Mouse (Mus musculus): ENCODE data around the gene Sppl2a. TPM values are rescaled to one million over a fixed set of nuclear protein-coding genes. Genes with fewer than 3 reads are reported as not detected.

The Sppl2a gene
- 59.7 TPM for polyA plus RNA-seq (2017; shearing (Covaris generic))

DNA sequence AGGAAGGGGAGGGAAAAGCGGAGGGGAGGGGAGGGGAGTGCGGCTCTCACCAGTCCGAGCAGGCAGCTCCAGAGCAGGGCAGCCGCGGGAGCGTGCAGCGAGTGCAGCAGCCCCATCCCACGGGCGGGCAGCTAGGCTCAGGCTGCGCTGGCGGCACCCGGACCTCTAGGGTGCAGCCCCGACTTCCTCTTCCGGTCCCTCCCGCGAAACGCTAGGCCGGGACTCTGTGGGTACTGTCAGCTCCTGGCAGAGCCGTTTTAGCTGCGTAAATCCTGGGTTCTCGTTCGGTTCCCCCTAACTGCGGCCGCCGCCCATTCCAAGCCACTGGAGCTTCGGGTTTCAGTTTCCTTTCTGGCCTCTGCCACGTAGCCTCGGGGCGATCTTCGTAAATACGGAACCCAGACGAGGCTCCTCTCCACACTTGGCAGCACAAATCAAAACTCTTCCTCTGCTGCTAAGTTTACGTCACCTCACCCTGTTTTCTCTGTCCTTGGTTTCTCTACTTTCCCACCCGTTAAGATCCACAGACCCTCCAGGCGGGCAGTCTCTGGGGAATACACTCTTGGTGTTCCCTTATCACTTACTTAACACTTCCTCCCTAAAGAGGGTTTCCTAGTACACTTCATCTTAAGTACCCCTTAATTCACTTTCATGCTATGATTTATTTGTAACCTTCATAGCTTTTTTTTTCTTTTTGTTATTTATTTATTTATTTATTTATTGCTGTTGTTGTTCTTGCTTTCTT, at the start of gene Sppl2a:
Gene Sppl2a (minus strand): TSS at position 339 of the 745 bp plus-strand sequence.

DNA sequence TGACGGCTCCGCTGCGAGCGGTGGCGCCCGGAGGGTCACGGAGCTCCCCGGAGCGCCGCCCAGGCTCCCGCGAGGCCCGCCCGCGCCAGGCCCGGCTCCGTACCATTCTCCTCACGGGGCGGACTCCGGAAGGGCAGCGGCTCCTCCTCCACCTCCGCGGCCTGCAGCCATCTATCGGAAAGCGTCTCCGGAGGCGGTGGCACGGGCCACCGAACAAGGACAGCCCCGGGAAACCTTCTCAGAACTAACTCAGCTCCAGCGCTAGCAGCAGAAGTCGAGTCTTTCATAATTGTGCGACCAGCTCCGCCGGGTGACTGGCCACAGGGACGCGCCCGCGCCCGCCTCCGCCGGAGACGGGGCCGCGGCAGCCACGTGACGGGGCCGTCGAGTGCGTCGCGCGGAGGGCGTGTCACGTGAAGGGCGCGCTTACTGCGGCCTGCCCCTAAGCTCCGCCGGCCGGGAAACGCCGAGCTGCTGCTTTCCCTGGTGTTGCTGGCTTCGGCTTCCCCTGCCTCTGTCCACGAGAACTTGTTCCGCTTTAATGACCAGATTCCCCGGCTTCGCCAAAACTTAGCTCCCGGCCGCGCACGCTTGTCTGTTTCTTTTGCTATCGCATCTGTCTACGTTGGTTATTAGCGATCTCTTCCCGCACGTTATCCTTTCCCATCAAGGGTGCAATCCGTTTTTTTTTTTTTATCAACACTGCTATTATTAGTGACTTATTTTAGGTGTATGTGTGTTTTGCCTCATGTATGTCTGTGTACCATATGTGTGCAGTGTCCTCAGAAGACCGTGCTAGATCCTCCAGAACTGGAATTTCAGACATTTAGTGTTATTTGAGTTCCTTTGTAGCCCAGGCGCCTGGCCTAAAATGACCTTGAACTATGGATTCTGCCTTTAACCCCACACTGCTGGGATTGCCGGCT, 56.9 kb downstream of the Sppl2a start, which contains the start of gene Trpm7:
Gene Trpm7 (minus strand): TSS at position 360 of the 926 bp plus-strand sequence.

Other genes with a start within 250 kb of the Sppl2a start
- 48.2 TPM for gene Usp8, start 225.9 kb downstream of the Sppl2a start, polyA plus RNA-seq (2017; shearing (Covaris generic))
- 3.6 TPM for gene Usp50, start 149.8 kb downstream of the Sppl2a start, polyA plus RNA-seq (2017; shearing (Covaris generic))
- gene Trpm7, start 57.0 kb downstream of the Sppl2a start, polyA plus RNA-seq (2017; shearing (Covaris generic)) = 62.2 TPM
- 13.7 TPM for gene Ap4e1, start 75.5 kb upstream of the Sppl2a start, polyA plus RNA-seq (2017; shearing (Covaris generic))
- gene Blvra, start 137.4 kb upstream of the Sppl2a start, polyA plus RNA-seq (2017; shearing (Covaris generic)) = 36.1 TPM
- gene Ncaph, start 200.7 kb upstream of the Sppl2a start, polyA plus RNA-seq (2017; shearing (Covaris generic)) = 3.4 TPM
- gene Itpripl1, start 210.2 kb upstream of the Sppl2a start, polyA plus RNA-seq (2017; shearing (Covaris generic)) = 2.1 TPM